Mouse (Mus musculus) spleen, adult 10 weeks (tissue): ENCODE data around the gene Spint4. TPM values are rescaled to one million over a fixed set of nuclear protein-coding genes. Genes with fewer than 3 reads are reported as not detected.

Source experiments
- polyA plus RNA-seq: library from polyadenylated mRNA; stranded (reverse); fragments of 350-450 nt; fragmentation: Illumina TruSeq; extraction: RNeasy Lipid Tissue Mini Kit (QIAGEN cat#74804); gene quantifications from one replicate; pipeline ENCODE4 v1.2.3, GENCODE M21; 2015; ENCODE audit warnings: low replicate concordance; ENCODE audit not compliant: insufficient read depth

The Spint4 gene
- polyA plus RNA-seq, result not detected

DNA sequence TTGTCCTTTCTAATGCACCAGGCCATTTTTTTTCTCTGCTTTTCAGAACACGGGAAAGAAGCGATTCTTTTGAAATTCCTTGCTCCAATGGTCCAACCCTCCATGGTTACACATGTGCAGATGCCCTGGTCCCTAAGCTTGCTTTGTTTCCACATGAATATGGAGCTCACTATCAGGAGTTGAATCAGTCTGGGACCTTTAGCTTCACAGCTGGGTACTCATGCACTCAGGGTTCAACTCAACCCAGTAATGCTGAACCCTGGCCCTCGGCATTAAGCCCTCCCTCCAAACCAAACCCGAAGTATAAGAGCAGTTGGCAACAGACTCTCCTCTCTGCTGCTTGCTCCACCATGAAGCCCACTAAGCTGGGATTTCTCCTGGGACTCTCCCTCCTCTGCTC, at the start of gene Spint4:
Gene Spint4, plus strand, starts transcription at position 301 of the 400 bp plus-strand sequence.

DNA sequence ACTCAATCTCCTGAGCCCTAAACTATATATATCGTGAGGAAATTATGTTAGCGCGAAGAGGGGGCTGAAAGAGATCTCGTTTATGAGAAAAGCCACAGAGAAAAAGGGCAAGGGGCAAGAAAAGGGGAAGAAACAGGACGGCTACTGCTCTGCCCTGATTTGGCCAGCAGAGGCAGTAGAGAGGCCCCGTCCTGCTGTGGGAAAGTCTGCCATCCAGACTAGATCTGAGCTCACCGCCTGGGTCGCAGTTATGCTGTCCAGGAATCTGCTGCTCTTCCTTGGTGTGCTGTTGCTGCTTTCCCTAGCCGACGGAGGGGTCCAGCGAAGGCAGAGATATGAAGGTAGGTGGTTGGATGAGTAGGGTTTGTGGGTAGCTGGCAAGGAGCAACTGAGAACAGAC, 42.4 kb upstream of the Spint4 start, which contains the start of gene Wfdc10:
Gene Wfdc10, plus strand, starts transcription at position 189 of the 400 bp plus-strand sequence.

DNA sequence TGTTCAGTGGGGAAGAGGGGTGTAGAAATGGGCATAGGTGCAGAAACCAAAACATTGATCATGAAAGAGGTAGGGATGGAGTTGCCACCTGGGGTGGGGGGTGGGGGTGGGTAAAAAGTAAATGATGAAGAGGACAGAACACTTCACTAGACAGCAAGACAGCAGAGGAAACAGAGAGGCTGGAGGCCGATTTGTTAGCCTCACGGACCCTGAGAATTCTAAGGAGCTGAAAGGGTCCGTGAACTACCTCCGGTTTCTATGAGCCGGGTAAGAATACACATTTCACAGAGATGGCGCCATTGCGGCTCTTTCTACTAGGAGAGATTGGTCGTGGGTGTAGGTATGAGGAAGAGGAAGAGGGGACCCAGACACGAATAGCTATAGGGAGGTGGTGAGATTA, 41.8 kb upstream of the Spint4 start, which contains the start of gene Wfdc9:
Gene Wfdc9, minus strand, starts transcription at position 101 of the 400 bp plus-strand sequence.

DNA sequence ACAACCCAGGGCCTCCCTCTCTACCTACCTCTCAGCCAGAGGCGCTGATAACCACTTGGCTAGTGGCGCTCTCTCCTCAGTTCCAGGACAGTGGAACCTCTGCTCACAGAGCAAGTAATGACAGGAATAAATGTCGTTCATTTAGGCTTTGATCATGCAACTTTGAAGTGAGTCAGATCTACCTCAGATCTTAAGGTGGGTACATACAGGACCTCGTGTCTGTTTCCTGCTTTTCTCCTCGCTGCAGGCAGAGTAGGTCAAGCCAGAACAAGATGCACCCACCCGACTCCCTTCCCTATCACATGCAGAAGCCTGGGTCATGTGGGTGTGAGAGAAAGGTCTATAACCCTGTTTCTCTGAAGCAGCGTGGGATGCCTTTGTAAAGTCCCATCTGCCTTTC, 24.3 kb upstream of the Spint4 start, which contains the start of gene Wfdc11:
Gene Wfdc11, minus strand, starts transcription at position 101 of the 400 bp plus-strand sequence.

DNA sequence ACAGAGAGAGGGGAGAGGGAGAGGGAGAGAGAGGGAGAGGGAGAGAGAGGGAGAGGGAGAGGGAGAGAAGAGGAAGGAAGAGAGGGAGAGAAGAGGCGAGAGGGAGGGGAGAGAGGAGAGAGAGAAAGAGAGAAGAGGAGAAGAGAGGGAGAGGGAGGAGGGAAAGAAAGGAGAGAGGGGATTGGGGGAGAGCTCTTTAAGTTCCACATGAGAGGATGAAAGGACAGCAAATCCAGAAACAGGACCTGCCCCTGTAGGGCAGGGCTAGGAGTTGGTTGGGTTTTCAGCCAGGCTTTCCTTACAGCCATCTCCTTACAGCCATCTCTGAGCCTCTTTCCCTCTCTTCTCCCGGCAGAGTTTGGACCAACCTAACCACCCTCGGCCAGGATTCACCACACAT, 13.5 kb upstream of the Spint4 start, which contains the start of gene Wfdc13:
Gene Wfdc13, plus strand, starts transcription at position 301 of the 400 bp plus-strand sequence.

DNA sequence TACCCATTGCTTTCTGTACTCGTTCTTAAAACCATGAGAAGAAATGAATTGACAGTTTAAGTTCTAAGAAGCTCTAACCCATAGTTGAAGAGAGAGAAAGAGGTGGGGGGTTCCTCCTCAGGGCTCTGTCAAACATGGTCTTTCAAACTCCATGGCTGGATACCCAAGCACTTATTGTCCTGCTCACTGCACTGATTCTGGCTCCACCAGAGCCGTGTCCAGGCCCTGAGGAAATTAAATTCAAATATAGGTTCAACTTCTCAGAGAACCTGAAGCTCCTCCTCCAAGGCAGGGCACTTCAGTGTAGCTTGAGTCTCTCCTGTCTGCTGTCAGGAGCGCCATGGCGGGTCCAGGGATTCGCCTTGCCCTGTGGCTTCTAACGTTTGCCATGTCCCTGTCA, 16.7 kb downstream of the Spint4 start, which contains the start of gene Spint5:
Gene Spint5, plus strand, starts transcription at position 301 of the 400 bp plus-strand sequence.

DNA sequence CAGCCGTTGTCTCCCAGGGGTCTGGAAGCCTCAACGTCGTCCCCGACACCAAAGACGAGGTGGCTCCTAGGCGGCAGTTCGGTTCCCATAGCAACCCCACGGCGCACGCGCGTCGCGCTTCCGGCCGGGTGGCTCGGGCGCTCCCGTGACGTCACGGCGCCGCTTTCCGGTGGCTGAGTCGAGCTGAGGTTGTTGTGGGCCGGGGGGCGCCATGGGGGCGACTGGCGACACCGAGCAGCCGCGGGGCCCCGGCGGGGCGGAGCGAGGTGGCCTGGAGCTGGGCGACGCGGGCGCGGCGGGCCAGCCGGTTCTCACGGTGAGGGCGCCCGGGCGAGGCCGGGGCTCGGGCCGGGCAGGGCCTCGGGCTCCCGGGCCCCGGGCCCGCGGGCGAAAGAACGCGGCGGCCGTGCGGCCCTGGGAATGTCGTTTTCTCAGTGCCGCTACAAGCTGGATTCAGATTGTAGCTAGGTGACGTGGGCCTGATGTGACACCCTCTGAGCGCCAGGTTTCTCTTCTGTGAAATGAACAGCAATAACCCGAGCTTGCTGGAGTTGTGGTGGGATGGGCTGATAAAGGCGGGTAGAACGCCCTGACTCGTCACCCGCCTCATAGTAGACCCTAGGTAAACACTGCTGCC, 47.7 kb downstream of the Spint4 start, which contains the start of the genes Wfdc3 and Dnttip1:
Gene Wfdc3, minus strand, starts transcription at position 89 of the 637 bp plus-strand sequence.
Gene Dnttip1, plus strand, starts transcription at position 141 of the 637 bp plus-strand sequence.

Other genes starting within 250 kb of the Spint4 start
- 21.8 TPM for gene Sys1, start 241.5 kb upstream of the Spint4 start, polyA plus RNA-seq
- not detected for gene Gm20458, start 237.5 kb upstream of the Spint4 start, polyA plus RNA-seq
- gene Trp53tg5, start 224.8 kb upstream of the Spint4 start, polyA plus RNA-seq, result not detected
- 12.0 TPM for gene Dbndd2, start 212.4 kb upstream of the Spint4 start, polyA plus RNA-seq
- 28.4 TPM for gene Pigt, start 201.0 kb upstream of the Spint4 start, polyA plus RNA-seq
- not detected for gene Wfdc2, start 136.1 kb upstream of the Spint4 start, polyA plus RNA-seq
- gene Spint3, start 125.0 kb upstream of the Spint4 start, polyA plus RNA-seq, result not detected
- 0.44 TPM for gene Wfdc6a, start 113.1 kb upstream of the Spint4 start, polyA plus RNA-seq
- gene Eppin, start 104.9 kb upstream of the Spint4 start, polyA plus RNA-seq, result not detected
- not detected for gene Wfdc6b, start 85.0 kb upstream of the Spint4 start, polyA plus RNA-seq
- gene Wfdc8, start 84.9 kb upstream of the Spint4 start, polyA plus RNA-seq, result not detected
- gene Wfdc16, start 59.7 kb upstream of the Spint4 start, polyA plus RNA-seq, result not detected
- gene Wfdc10, start 42.5 kb upstream of the Spint4 start, polyA plus RNA-seq, result not detected
- not detected for gene Wfdc9, start 41.9 kb upstream of the Spint4 start, polyA plus RNA-seq
- not detected for gene Wfdc11, start 24.4 kb upstream of the Spint4 start, polyA plus RNA-seq
- gene Wfdc13, start 13.4 kb upstream of the Spint4 start, polyA plus RNA-seq, result not detected
- not detected for gene Spint5, start 16.8 kb downstream of the Spint4 start, polyA plus RNA-seq
- 0.39 TPM for gene Wfdc3, start 47.4 kb downstream of the Spint4 start, polyA plus RNA-seq
- 16.4 TPM for gene Dnttip1, start 47.5 kb downstream of the Spint4 start, polyA plus RNA-seq
- 44.2 TPM for gene Ube2c, start 71.4 kb downstream of the Spint4 start, polyA plus RNA-seq
- not detected for gene Tnnc2, start 81.5 kb downstream of the Spint4 start, polyA plus RNA-seq
- gene Snx21, start 87.3 kb downstream of the Spint4 start, polyA plus RNA-seq, result 5.2 TPM
- 14.0 TPM for gene Acot8, start 106.4 kb downstream of the Spint4 start, polyA plus RNA-seq
- gene Zswim3, start 106.6 kb downstream of the Spint4 start, polyA plus RNA-seq, result 5.5 TPM
- gene Zswim1, start 124.2 kb downstream of the Spint4 start, polyA plus RNA-seq, result 4.9 TPM
- gene Spata25, start 130.0 kb downstream of the Spint4 start, polyA plus RNA-seq, result not detected
- gene Ctsa, start 134.4 kb downstream of the Spint4 start, polyA plus RNA-seq, result 161 TPM
- gene Neurl2, start 135.0 kb downstream of the Spint4 start, polyA plus RNA-seq, result 0.99 TPM
- 10.2 TPM for gene Pltp, start 159.2 kb downstream of the Spint4 start, polyA plus RNA-seq
- 21.7 TPM for gene Pcif1, start 180.8 kb downstream of the Spint4 start, polyA plus RNA-seq
- gene Zfp335, start 213.3 kb downstream of the Spint4 start, polyA plus RNA-seq, result 9.1 TPM
- 17.7 TPM for gene Mmp9, start 242.3 kb downstream of the Spint4 start, polyA plus RNA-seq